Mouse (Mus musculus) liver, embryonic 14.5 days (tissue): ENCODE measurements around the gene Chst13. TPM values are rescaled to one million over a fixed set of nuclear protein-coding genes. Genes with fewer than 3 reads are reported as not detected.

Experiments used
- ATAC-seq: fragments of 200-750 bp; cut with Nextera tagmentation; 2 replicates; pipeline ENCODE4 v1.8.0; 2017; ENCODE audit warnings: moderate number of reproducible peaks, mild to moderate bottlenecking, moderate library complexity; ENCODE audit not compliant: insufficient read depth
- DNase-seq, 3 experiments: peaks; one replicate each; pipeline ENCODE4 v3.0.0-alpha.2; 2012 to 2013; ENCODE audit warnings: low read depth in 3 of 3, low spot score in 3 of 3
- H3K27ac ChIP-seq: fragments of 300-500 bp; sonication (generic); 2 replicates; pipeline ENCODE4 v1.5.1; 2014; ENCODE audit warnings: moderate library complexity, mild to moderate bottlenecking, control low read depth, inconsistent platforms
- H3K27me3 ChIP-seq: fragments of 300-500 bp; sonication (generic); 2 replicates; pipeline ENCODE4 v1.6.1; 2014; ENCODE audit warnings: mild to moderate bottlenecking, low read length, moderate library complexity; ENCODE audit not compliant: control insufficient read depth, insufficient read depth
- H3K36me3 ChIP-seq: fragments of 300-500 bp; sonication (generic); replicated peaks from 2 replicates; pipeline ENCODE4 v1.6.1; 2014; ENCODE audit warnings: low read depth; ENCODE audit not compliant: control insufficient read depth, insufficient read depth
- H3K4me1 ChIP-seq, 2 experiments: fragments of 200-500 bp in 1 of 2; fragments of 300-500 bp in 1 of 2; sonication (generic) in 1 of 2; replicated peaks; 2 replicates each; pipeline ENCODE4 v1.6.1; 2012 to 2014; ENCODE audit warnings: antibody characterized with exemption in 1 of 2, inconsistent platforms in 1 of 2, low read length in 1 of 2; ENCODE audit not compliant: control insufficient read depth in 2 of 2, insufficient read depth in 2 of 2
- H3K4me2 ChIP-seq: fragments of 300-500 bp; sonication (generic); 2 replicates; pipeline ENCODE4 v1.6.1; 2014; ENCODE audit warnings: low read depth, mild to moderate bottlenecking, control low read depth, moderate library complexity
- H3K4me3 ChIP-seq, 2 experiments: fragments of 200-500 bp in 1 of 2; fragments of 300-500 bp in 1 of 2; sonication (generic) in 1 of 2; 2 replicates each; pipeline ENCODE4 v1.5.1; 2012 to 2014; ENCODE audit warnings: low read depth in 2 of 2, low read length in 2 of 2, mild to moderate bottlenecking in 2 of 2, control low read depth in 1 of 2, inconsistent platforms in 1 of 2, moderate library complexity in 1 of 2; ENCODE audit not compliant: insufficient read depth in 1 of 2
- H3K9ac ChIP-seq: fragments of 300-500 bp; sonication (generic); replicated peaks from 2 replicates; pipeline ENCODE4 v1.6.1; 2014; ENCODE audit warnings: mild to moderate bottlenecking, control low read depth, moderate library complexity
- H3K9me3 ChIP-seq: fragments of 300-500 bp; sonication (generic); 2 replicates; pipeline ENCODE4 v1.6.1; 2016; ENCODE audit warnings: low read length, mixed read lengths; ENCODE audit not compliant: control insufficient read depth
- CTCF ChIP-seq: IDR thresholded peaks from 2 replicates; pipeline ENCODE4 v1.5.1; 2016; ENCODE audit warnings: antibody characterized with exemption, low read depth, control low read depth
- EP300 ChIP-seq: IDR thresholded peaks from 2 replicates; pipeline ENCODE4 v1.6.1; 2016; ENCODE audit warnings: antibody characterized with exemption, low read depth
- WGBS: fragments of 180-500 bp; shearing (Covaris S2); extraction: QIAGEN DNeasy Blood & Tissue Kit; methylation state at CpG from one replicate; pipeline ENCODE4 v1.1.7; 2014; ENCODE audit not compliant: insufficient replicate concordance; 5-methylcytosine and 5-hydroxymethylcytosine counted together
- polyA plus RNA-seq, 2 experiments: library from polyadenylated mRNA; depleted of rRNA in 1 of 2; stranded (reverse) in 1 of 2; unstranded in 1 of 2; fragments of >200 nt; fragmentation: Nextera tagmentation in 1 of 2; extraction: Ambion mirVana in 1 of 2; gene quantifications; 2 replicates each; pipeline versions ENCODE4 v1.2.1 to v1.2.3; 2012 to 2014

The Chst13 gene
- polyA plus RNA-seq, 2 experiments, result 9.0 to 14.3 TPM

- DNase-seq (peak; percentile 38 to 47 (median 41)), ATAC-seq (peak; percentile 82)
- no peaks in the 10 kb centered on the region for H3K36me3 ChIP-seq
- H3K4me2 ChIP-seq, result peak within 1 kb of the TSS; percentile 46
- TF ChIP-seq EP300 (no peak), CTCF (no peak)
- no peaks in the 10 kb centered on the region for H3K9me3 ChIP-seq
- H3K27me3 ChIP-seq, result no peaks in the 10 kb centered on the region
- 62% methylated on average over 7 of the region's 7 CpGs for WGBS
- no peak within 1 kb of the TSS for H3K27ac ChIP-seq
- H3K4me1 ChIP-seq, result peaks cover 0 to 2% of the 10 kb centered on the region in 2 experiments; a peak in 1 of 4 replicates
- peak within 1 kb of the TSS; percentile 12 to 27; a peak in 3 of 4 replicates for H3K4me3 ChIP-seq
- H3K9ac ChIP-seq, result no peak within 1 kb of the TSS
These were observed 7.8 kb upstream of the Chst13 start, which contains the start of gene Uroc1 for GRCm38 (mm10) chr6:90332561-90333425. Uroc1 (plus strand) TSS chr6:90333284.

- Histone ChIP-seq H3K4me2 (no peak overlapping the region), H3K36me3 (no peaks in the 10 kb centered on the region), H3K4me1 (peaks cover 0 to 2% of the 10 kb centered on the region in 2 experiments; a peak in 1 of 4 replicates), H3K4me3 (no peak overlapping the region), H3K27ac (no peak overlapping the region), H3K27me3 (no peaks in the 10 kb centered on the region), H3K9ac (no peak overlapping the region), H3K9me3 (no peaks in the 10 kb centered on the region)
- ATAC-seq, result no peak
- DNase-seq, result no peak
- TF ChIP-seq CTCF (no peak), EP300 (no peak)
- WGBS, result 35% methylated on average over 1 of the region's 1 CpGs
These were observed 5.0 kb upstream of the Chst13 start for GRCm38 (mm10) chr6:90329953-90330352.

GRCm38 (mm10) chr6:90327670-90328069 is 2.7 kb upstream of the Chst13 start:
- TF ChIP-seq EP300, result no peak
- peak; percentile 53 for TF ChIP-seq CTCF
- 11% methylated on average over 6 of the region's 6 CpGs for WGBS
- no peaks in the 10 kb centered on the region for H3K9me3 ChIP-seq
- H3K36me3 ChIP-seq, result no peaks in the 10 kb centered on the region
- no peak overlapping the region for H3K9ac ChIP-seq
- H3K27ac ChIP-seq, result no peak overlapping the region
- H3K4me2 ChIP-seq, result no peak overlapping the region
- no peak for DNase-seq
- peaks cover 0 to 2% of the 10 kb centered on the region in 2 experiments; a peak in 1 of 4 replicates for H3K4me1 ChIP-seq
- ATAC-seq, result no peak
- H3K4me3 ChIP-seq, result no peak overlapping the region
- no peaks in the 10 kb centered on the region for H3K27me3 ChIP-seq

GRCm38 (mm10) chr6:90324463-90324862 is 522 bp downstream of the Chst13 start:
- Histone ChIP-seq H3K27ac (no peak overlapping the region), H3K9me3 (no peaks in the 10 kb centered on the region), H3K36me3 (no peaks in the 10 kb centered on the region), H3K27me3 (no peaks in the 10 kb centered on the region), H3K4me3 (peak overlapping the region; percentile 20 to 47), H3K9ac (no peak overlapping the region), H3K4me1 (peaks cover 0 to 8% of the 10 kb centered on the region in 2 experiments; a peak in 1 of 4 replicates), H3K4me2 (peak overlapping the region; percentile 49)
- 34% methylated on average over 3 of the region's 3 CpGs for WGBS
- DNase-seq (no peak), ATAC-seq (peak; percentile 53; the same call in 1 of the 2 replicates)
- no peak for TF ChIP-seq EP300
- no peak for TF ChIP-seq CTCF

- Histone ChIP-seq H3K4me1 (peaks cover 0 to 8% of the 10 kb centered on the region in 2 experiments; a peak in 1 of 4 replicates), H3K27me3 (no peaks in the 10 kb centered on the region), H3K4me2 (peak overlapping the region; percentile 49), H3K36me3 (no peaks in the 10 kb centered on the region), H3K9me3 (no peaks in the 10 kb centered on the region), H3K4me3 (peak overlapping the region; percentile 20 to 47; a peak in 3 of 4 replicates), H3K9ac (no peak overlapping the region), H3K27ac (no peak overlapping the region)
- DNase-seq, result no peak
- 51% methylated on average over 3 of the region's 3 CpGs for WGBS
- no peak for TF ChIP-seq CTCF
- TF ChIP-seq EP300, result no peak
- ATAC-seq, result peak; percentile 19; the same call in 1 of the 2 replicates
These were observed 959 bp downstream of the Chst13 start for GRCm38 (mm10) chr6:90324026-90324425.
